Comparison of ENCODE assay signal across 26 mouse cellular contexts in the genomic region with DNA sequence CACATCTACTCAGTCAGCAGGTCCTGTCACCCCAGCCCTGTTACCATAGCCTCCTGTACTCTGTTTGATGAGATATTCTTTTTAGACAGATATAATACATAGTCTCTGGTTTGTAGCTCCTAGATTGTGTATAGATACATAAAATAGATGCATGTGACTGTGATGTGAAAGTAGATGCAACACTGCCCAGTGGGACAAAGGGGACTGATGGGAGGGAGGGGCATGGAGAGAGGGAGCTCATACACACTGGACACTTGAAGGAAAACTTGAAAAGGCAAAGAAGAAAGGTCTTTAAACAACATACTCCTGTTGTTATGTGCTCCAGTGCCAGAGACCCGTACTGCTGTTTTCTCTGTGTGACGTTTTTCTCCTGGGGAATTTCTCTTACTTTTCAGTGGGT. TPM values are rescaled to one million over a fixed set of nuclear protein-coding genes. Genes with fewer than 3 reads are reported as not detected.
DNase-seq lines count a peak whose midpoint lies in the region; ATAC-seq and TF ChIP-seq lines count a peak whose summit lies in the region.
"Had no signal": no experiment of that assay in that cellular context is flagged by ENCODE, and none has a peak within 500 bp of the region (broad histone marks: within the 10 kb centered on the region; RNA-seq: fewer than 3 reads in every experiment).

No protein-coding gene starts in this region.

- intact Hi-C loops in gastrocnemius, adult 2 months (cut with DNase I) = no loop called here
- intact Hi-C loops in gastrocnemius, postnatal 36 days (cut with DNase I) = loop anchor here (10.0 kb wide), 1 partner anchor 553 kb away; no protein-coding TSS in a partner anchor

- H3K36me3 ChIP-seq in kidney, adult 2 months (ENCODE audit: control insufficient read depth, insufficient read depth, low read length) = no peaks in the 10 kb centered on the region
- no peaks in the 10 kb centered on the region for H3K36me3 ChIP-seq in lung, embryonic 15.5 days
- no peaks in the 10 kb centered on the region for H3K36me3 ChIP-seq in small intestine, adult 2 months (ENCODE audit: control insufficient read depth, insufficient read depth, low read length)
- H3K36me3 ChIP-seq: hindbrain, embryonic 15.5 days had no signal

- H3K27ac ChIP-seq in gastrocnemius, adult 2 months = peak overlapping the region; percentile 74
- H3K27ac ChIP-seq in kidney, adult 2 months (ENCODE audit: insufficient read depth, low read depth, low read length) = peak overlapping the region; percentile 92; the same call in 1 of the 2 replicates
- peak overlapping the region; percentile 55 for H3K27ac ChIP-seq in lung, embryonic 15.5 days
- peak overlapping the region; percentile 66; the same call in 1 of the 2 replicates for H3K27ac ChIP-seq in small intestine, adult 2 months (ENCODE audit: insufficient read depth, low read depth, low read length)
- H3K27ac ChIP-seq: hindbrain, embryonic 10.5 days; hindbrain, embryonic 15.5 days; liver, embryonic 15.5 days; neural tube, embryonic 12.5 days had no signal

- H3K4me3 ChIP-seq in gastrocnemius, adult 2 months = no peak overlapping the region; the same call in 1 of the 2 replicates
- no peak overlapping the region for H3K4me3 ChIP-seq in kidney, adult 2 months (ENCODE audit: insufficient read depth, low read depth, low read length)
- no peak overlapping the region for H3K4me3 ChIP-seq in lung, embryonic 15.5 days
- H3K4me3 ChIP-seq in small intestine, adult 2 months (ENCODE audit: low read depth, low read length) = no peak overlapping the region
- H3K4me3 ChIP-seq: erythroblast, embryonic 14.5 days; hindbrain, embryonic 10.5 days; hindbrain, embryonic 15.5 days; kidney, embryonic 15.5 days; liver, embryonic 15.5 days; myocyte; neural tube, embryonic 12.5 days had no signal

- TF ChIP-seq POLR2A in kidney, adult 2 months (IDR thresholded peaks at IDR 0.05; ENCODE audit: low read depth, low read length) = no peak
- no peak for TF ChIP-seq POLR2A in small intestine, adult 2 months (IDR thresholded peaks at IDR 0.05; ENCODE audit: low read depth, low read length)

- no peak overlapping the region for H3K9ac ChIP-seq in lung, embryonic 15.5 days
- H3K9ac ChIP-seq: hindbrain, embryonic 15.5 days; kidney, embryonic 15.5 days; liver, embryonic 15.5 days; neural tube, embryonic 12.5 days had no signal

- 52% methylated on average over 2 of the region's 2 CpGs for WGBS in kidney, adult 2 months
- WGBS in lung, embryonic 15.5 days = 83% methylated on average over 2 of the region's 2 CpGs
- 75% methylated on average over 2 of the region's 2 CpGs for whole genome bisulfite sequencing in small intestine, adult 2 months

- no peak for DNase-seq in gastrocnemius, adult 2 months
- no peak for DNase-seq in gastrocnemius, postnatal 36 days
- no peak for DNase-seq in kidney, adult 2 months
- DNase-seq in kidney, adult 18-20 months = no peak
- no peak for DNase-seq in lung, adult 18-20 months
- DNase-seq: cerebellum, adult 2 months; cerebellum, postnatal 14 days; heart, postnatal 10 days; layer of hippocampus, postnatal 36 days; left cerebral cortex, postnatal 4 days; thymus, postnatal 4 days had no signal

- no peak for TF ChIP-seq CTCF in gastrocnemius, adult 2 months (IDR thresholded peaks at IDR 0.05)
- no peak for TF ChIP-seq CTCF in kidney, adult 2 months (conservative IDR thresholded peaks at IDR 0.05; ENCODE audit: insufficient read depth, insufficient read length, low read depth, low read length)
- TF ChIP-seq CTCF in small intestine, adult 2 months (IDR thresholded peaks at IDR 0.05; ENCODE audit: extremely low read depth, insufficient read length, insufficient replicate concordance, low read depth, low read length) = no peak

- H3K4me2 ChIP-seq in lung, embryonic 15.5 days = no peak overlapping the region
- H3K4me2 ChIP-seq: heart, embryonic 11.5 days; hindbrain, embryonic 15.5 days; kidney, embryonic 15.5 days; liver, embryonic 15.5 days; midbrain, embryonic 11.5 days; neural tube, embryonic 12.5 days had no signal

- no peak for ATAC-seq in lung, embryonic 15.5 days (ENCODE audit: borderline replicate concordance, extremely low read depth, low FRiP score, low TSS enrichment)
- ATAC-seq: forebrain, embryonic 16.5 days; inflammation-experienced regulatory T-cells, adult 6 months; midbrain, embryonic 16.5 days had no signal

- H3K27me3 ChIP-seq in kidney, adult 2 months (replicated peaks; ENCODE audit: control insufficient read depth, insufficient read depth, low read length) = no peaks in the 10 kb centered on the region
- no peaks in the 10 kb centered on the region for H3K27me3 ChIP-seq in lung, embryonic 15.5 days
- no peaks in the 10 kb centered on the region for H3K27me3 ChIP-seq in small intestine, adult 2 months (ENCODE audit: control insufficient read depth, insufficient read depth, low read length)
- H3K27me3 ChIP-seq: hindbrain, embryonic 15.5 days; kidney, embryonic 15.5 days; liver, embryonic 15.5 days; neural tube, embryonic 12.5 days had no signal

- peaks cover 30% of the 10 kb centered on the region for H3K4me1 ChIP-seq in kidney, adult 2 months (ENCODE audit: control insufficient read depth, insufficient read depth, low read length)
- H3K4me1 ChIP-seq in lung, embryonic 15.5 days = peaks cover 28% of the 10 kb centered on the region
- peaks cover 17% of the 10 kb centered on the region; the same call in 1 of the 2 replicates for H3K4me1 ChIP-seq in small intestine, adult 2 months (ENCODE audit: control insufficient read depth, insufficient read depth, insufficient read length, low read length)

- no peaks in the 10 kb centered on the region for H3K9me3 ChIP-seq in lung, embryonic 15.5 days
- H3K9me3 ChIP-seq: G1E; hindbrain, embryonic 10.5 days; hindbrain, embryonic 15.5 days; kidney, embryonic 15.5 days; liver, embryonic 15.5 days; neural tube, embryonic 12.5 days had no signal

RNA-seq across cellular contexts. Expression of a gene that starts 7.4 kb away (rescaled TPM):
- total RNA-seq in gastrocnemius, adult 2 months (2021) = 10 to 100 TPM; 15.5 to 15.6 TPM
- total RNA-seq in gastrocnemius, postnatal 36 days (2021) = 10 to 100 TPM; 13.9 to 15.2 TPM
- polyA plus RNA-seq in kidney, adult 2 months (2012; rRNA removed) = 14.1 and 14.7 TPM in 2 replicates
- 19.1 and 20.0 TPM in 2 replicates for polyA plus RNA-seq in lung, embryonic 15.5 days (2015; fragmentation: Nextera tagmentation; extraction: Ambion mirVana)
- polyA plus RNA-seq in small intestine, adult 2 months (2012; rRNA removed) = 3.3 and 8.3 TPM in 2 replicates

RNA-seq across cellular contexts. Expression of a gene that starts 59.0 kb away (rescaled TPM):
- 10 to 100 TPM; 12.6 to 15.2 TPM for total RNA-seq in gastrocnemius, adult 2 months (2021)
- 10 to 100 TPM; 13.0 to 13.4 TPM for total RNA-seq in gastrocnemius, postnatal 36 days (2021)
- polyA plus RNA-seq in kidney, adult 2 months (2012; rRNA removed) = 12.1 and 16.2 TPM in 2 replicates
- polyA plus RNA-seq in lung, embryonic 15.5 days (2015; fragmentation: Nextera tagmentation; extraction: Ambion mirVana) = 114 and 117 TPM in 2 replicates
- polyA plus RNA-seq in small intestine, adult 2 months (2012; rRNA removed) = 5.0 and 10.3 TPM in 2 replicates
